Mouse (Mus musculus): ENCODE measurements around the gene Kcnb1. TPM values are rescaled to one million over a fixed set of nuclear protein-coding genes. Genes with fewer than 3 reads are reported as not detected.

Kcnb1 gene
- polyA plus RNA-seq, 1 experiment, result 1.4 TPM

GRCm38 (mm10) chr2:167081639-167082038 lies 108.3 kb downstream of the Kcnb1 start:
- Histone ChIP-seq H3K27ac (ENCODE audit: insufficient read depth, low read length) (no peak overlapping the region), H3K27me3 (ENCODE audit: control insufficient read depth, insufficient read depth, low read length, poor library complexity, severe bottlenecking) (no peaks in the 10 kb centered on the region), H3K4me1 (ENCODE audit: control insufficient read depth, insufficient read depth, low read length) (peaks cover 2% of the 10 kb centered on the region), H3K4me3 (ENCODE audit: low read depth, low read length) (no peak overlapping the region), H3K9ac (ENCODE audit: low read depth, poor library complexity, severe bottlenecking) (no peak overlapping the region), H3K36me3 (ENCODE audit: control insufficient read depth, insufficient read depth, low read length, poor library complexity, severe bottlenecking) (no peaks in the 10 kb centered on the region), H3K9me3 (replicated peaks; ENCODE audit: control insufficient read depth, insufficient read depth, low read length, poor library complexity, severe bottlenecking) (no peaks in the 10 kb centered on the region)
- no peak for TF ChIP-seq CTCF (IDR thresholded peaks at IDR 0.05; ENCODE audit: low read depth, low read length)
- TF ChIP-seq EP300 (IDR thresholded peaks at IDR 0.05; ENCODE audit: insufficient read depth, low read depth, low read length), result no peak
- TF ChIP-seq POLR2A (IDR thresholded peaks at IDR 0.05; ENCODE audit: insufficient read depth, low read length), result no peak

- peaks cover 2% of the 10 kb centered on the region for H3K4me1 ChIP-seq (ENCODE audit: control insufficient read depth, insufficient read depth, low read length)
- H3K36me3 ChIP-seq (ENCODE audit: control insufficient read depth, insufficient read depth, low read length, poor library complexity, severe bottlenecking), result no peaks in the 10 kb centered on the region
- no peak overlapping the region for H3K9ac ChIP-seq (ENCODE audit: low read depth, poor library complexity, severe bottlenecking)
- H3K27me3 ChIP-seq (ENCODE audit: control insufficient read depth, insufficient read depth, low read length, poor library complexity, severe bottlenecking), result no peaks in the 10 kb centered on the region
- TF ChIP-seq POLR2A (IDR thresholded peaks at IDR 0.05; ENCODE audit: insufficient read depth, low read length), result no peak
- TF ChIP-seq CTCF (IDR thresholded peaks at IDR 0.05; ENCODE audit: low read depth, low read length), result no peak
- 0 out of 2 replicates have a peak, but pooled peaks have one; percentile 31 for TF ChIP-seq EP300 (IDR thresholded peaks at IDR 0.05; ENCODE audit: insufficient read depth, low read depth, low read length)
- no peaks in the 10 kb centered on the region for H3K9me3 ChIP-seq (replicated peaks; ENCODE audit: control insufficient read depth, insufficient read depth, low read length, poor library complexity, severe bottlenecking)
- H3K27ac ChIP-seq (ENCODE audit: insufficient read depth, low read length), result no peak overlapping the region
- no peak overlapping the region for H3K4me3 ChIP-seq (ENCODE audit: low read depth, low read length)
These were observed 108.8 kb downstream of the Kcnb1 start for GRCm38 (mm10) chr2:167081135-167081534.

- no peaks in the 10 kb centered on the region for H3K9me3 ChIP-seq (replicated peaks; ENCODE audit: control insufficient read depth, insufficient read depth, low read length, poor library complexity, severe bottlenecking)
- no peak overlapping the region for H3K4me3 ChIP-seq (ENCODE audit: low read depth, low read length)
- no peaks in the 10 kb centered on the region for H3K27me3 ChIP-seq (ENCODE audit: control insufficient read depth, insufficient read depth, low read length, poor library complexity, severe bottlenecking)
- no peak overlapping the region for H3K27ac ChIP-seq (ENCODE audit: insufficient read depth, low read length)
- TF ChIP-seq CTCF (IDR thresholded peaks at IDR 0.05; ENCODE audit: low read depth, low read length) (no peak), EP300 (IDR thresholded peaks at IDR 0.05; ENCODE audit: insufficient read depth, low read depth, low read length) (no peak), POLR2A (IDR thresholded peaks at IDR 0.05; ENCODE audit: insufficient read depth, low read length) (no peak)
- H3K9ac ChIP-seq (ENCODE audit: low read depth, poor library complexity, severe bottlenecking), result no peak overlapping the region
- H3K36me3 ChIP-seq (ENCODE audit: control insufficient read depth, insufficient read depth, low read length, poor library complexity, severe bottlenecking), result no peaks in the 10 kb centered on the region
- H3K4me1 ChIP-seq (ENCODE audit: control insufficient read depth, insufficient read depth, low read length), result peaks cover 2% of the 10 kb centered on the region
These were observed 109.6 kb downstream of the Kcnb1 start for GRCm38 (mm10) chr2:167080387-167080786.

- H3K27me3 ChIP-seq (ENCODE audit: control insufficient read depth, insufficient read depth, low read length, poor library complexity, severe bottlenecking), result no peaks in the 10 kb centered on the region
- peak overlapping the region; percentile 86; the same call in 1 of the 2 replicates for H3K27ac ChIP-seq (ENCODE audit: insufficient read depth, low read length)
- peak overlapping the region; percentile 13; the same call in 1 of the 2 replicates for H3K4me3 ChIP-seq (ENCODE audit: low read depth, low read length)
- peak overlapping the region; percentile 37; the same call in 1 of the 2 replicates for H3K9ac ChIP-seq (ENCODE audit: low read depth, poor library complexity, severe bottlenecking)
- H3K9me3 ChIP-seq (replicated peaks; ENCODE audit: control insufficient read depth, insufficient read depth, low read length, poor library complexity, severe bottlenecking), result no peaks in the 10 kb centered on the region
- H3K4me1 ChIP-seq (ENCODE audit: control insufficient read depth, insufficient read depth, low read length), result peaks cover 2% of the 10 kb centered on the region
- H3K36me3 ChIP-seq (ENCODE audit: control insufficient read depth, insufficient read depth, low read length, poor library complexity, severe bottlenecking), result no peaks in the 10 kb centered on the region
- TF ChIP-seq POLR2A (IDR thresholded peaks at IDR 0.05; ENCODE audit: insufficient read depth, low read length) (no peak), CTCF (IDR thresholded peaks at IDR 0.05; ENCODE audit: low read depth, low read length) (no peak), EP300 (IDR thresholded peaks at IDR 0.05; ENCODE audit: insufficient read depth, low read depth, low read length) (no peak)
These were observed 110.3 kb downstream of the Kcnb1 start for GRCm38 (mm10) chr2:167079535-167080257.

- Histone ChIP-seq H3K9ac (ENCODE audit: low read depth, poor library complexity, severe bottlenecking) (peak overlapping the region; percentile 37), H3K27ac (ENCODE audit: insufficient read depth, low read length) (peak overlapping the region; percentile 86), H3K9me3 (replicated peaks; ENCODE audit: control insufficient read depth, insufficient read depth, low read length, poor library complexity, severe bottlenecking) (no peaks in the 10 kb centered on the region), H3K27me3 (ENCODE audit: control insufficient read depth, insufficient read depth, low read length, poor library complexity, severe bottlenecking) (no peaks in the 10 kb centered on the region), H3K4me3 (ENCODE audit: low read depth, low read length) (peak overlapping the region; percentile 76), H3K36me3 (ENCODE audit: control insufficient read depth, insufficient read depth, low read length, poor library complexity, severe bottlenecking) (no peaks in the 10 kb centered on the region), H3K4me1 (ENCODE audit: control insufficient read depth, insufficient read depth, low read length) (peaks cover 2% of the 10 kb centered on the region)
- TF ChIP-seq POLR2A (IDR thresholded peaks at IDR 0.05; ENCODE audit: insufficient read depth, low read length), result no peak
- TF ChIP-seq EP300 (IDR thresholded peaks at IDR 0.05; ENCODE audit: insufficient read depth, low read depth, low read length), result no peak
- TF ChIP-seq CTCF (IDR thresholded peaks at IDR 0.05; ENCODE audit: low read depth, low read length), result no peak
These were observed 110.9 kb downstream of the Kcnb1 start for GRCm38 (mm10) chr2:167078931-167079495.

GRCm38 (mm10) chr2:167078486-167078885 lies 111.5 kb downstream of the Kcnb1 start:
- H3K27me3 ChIP-seq (ENCODE audit: control insufficient read depth, insufficient read depth, low read length, poor library complexity, severe bottlenecking), result no peaks in the 10 kb centered on the region
- H3K4me1 ChIP-seq (ENCODE audit: control insufficient read depth, insufficient read depth, low read length), result peaks cover 2% of the 10 kb centered on the region
- peak overlapping the region; percentile 37 for H3K9ac ChIP-seq (ENCODE audit: low read depth, poor library complexity, severe bottlenecking)
- no peaks in the 10 kb centered on the region for H3K9me3 ChIP-seq (replicated peaks; ENCODE audit: control insufficient read depth, insufficient read depth, low read length, poor library complexity, severe bottlenecking)
- no peak for TF ChIP-seq CTCF (IDR thresholded peaks at IDR 0.05; ENCODE audit: low read depth, low read length)
- no peak for TF ChIP-seq EP300 (IDR thresholded peaks at IDR 0.05; ENCODE audit: insufficient read depth, low read depth, low read length)
- TF ChIP-seq POLR2A (IDR thresholded peaks at IDR 0.05; ENCODE audit: insufficient read depth, low read length), result peak; percentile 43
- peak overlapping the region; percentile 86 for H3K27ac ChIP-seq (ENCODE audit: insufficient read depth, low read length)
- H3K4me3 ChIP-seq (ENCODE audit: low read depth, low read length), result peak overlapping the region; percentile 76
- no peaks in the 10 kb centered on the region for H3K36me3 ChIP-seq (ENCODE audit: control insufficient read depth, insufficient read depth, low read length, poor library complexity, severe bottlenecking)

Measured in ES-Bruce4 (cell line).